Mouse (Mus musculus) brain, embryonic 14.5 days (tissue): Measurements from ENCODE around the gene Jmy.

Experiments
- CTCF ChIP-seq: fragments of 200-500 bp; IDR thresholded peaks from 2 replicates; pipeline ENCODE4 v1.5.1; 2012; ENCODE audit warnings: inconsistent platforms, mild to moderate bottlenecking, moderate library complexity, borderline replicate concordance; ENCODE audit not compliant: insufficient read depth, insufficient read length; ENCODE audit errors: extremely low read depth
- POLR2A ChIP-seq: fragments of 200-500 bp; IDR thresholded peaks from 2 replicates; pipeline ENCODE4 v1.6.1; 2012; ENCODE audit warnings: mild to moderate bottlenecking, inconsistent platforms, borderline replicate concordance; ENCODE audit not compliant: poor library complexity, insufficient read depth, insufficient read length, severe bottlenecking; ENCODE audit errors: extremely low read depth

DNA sequence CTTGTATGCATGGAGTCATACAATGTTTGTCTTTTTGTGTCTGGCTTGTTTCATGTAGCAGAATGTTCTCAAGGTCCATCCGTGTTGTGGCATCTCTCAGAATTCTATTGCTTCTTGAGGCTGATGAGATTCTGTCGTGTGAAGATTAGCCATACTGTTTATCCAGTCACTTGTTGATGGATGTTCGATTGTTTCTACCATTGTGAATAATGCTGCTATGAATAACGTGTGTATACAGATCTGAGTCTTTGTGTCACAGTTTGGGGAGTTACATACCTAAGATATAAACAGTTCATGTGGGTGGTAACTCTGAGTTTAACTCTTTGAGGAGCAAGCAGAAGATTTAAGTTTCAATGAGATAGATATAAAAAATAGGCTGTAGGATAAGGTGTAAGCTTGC is 89.3 kb downstream of the Jmy start:
- TF ChIP-seq POLR2A (no peak), CTCF (no peak)
